Mouse (Mus musculus): ENCODE data around the gene Rassf5. TPM values are rescaled to one million over a fixed set of nuclear protein-coding genes. Genes with fewer than 3 reads are reported as not detected.

The Rassf5 gene
- polyA plus RNA-seq, 1 experiment = 15.7 TPM

- Histone ChIP-seq H3K4me1 (ENCODE audit: control insufficient read depth, insufficient read depth, low read length) (no peaks in the 10 kb centered on the region), H3K27ac (ENCODE audit: insufficient read depth, low read length) (no peak overlapping the region), H3K4me3 (ENCODE audit: insufficient read depth, low read length) (no peak overlapping the region)
- TF ChIP-seq POLR2A (IDR thresholded peaks at IDR 0.05; ENCODE audit: low read depth, low read length) (no peak), CTCF (IDR thresholded peaks at IDR 0.05; ENCODE audit: borderline replicate concordance, insufficient read depth, low read length) (no peak)
Observed at GRCm38 (mm10) chr1:131199118-131199821, 45.8 kb downstream of the Rassf5 start.

DNA sequence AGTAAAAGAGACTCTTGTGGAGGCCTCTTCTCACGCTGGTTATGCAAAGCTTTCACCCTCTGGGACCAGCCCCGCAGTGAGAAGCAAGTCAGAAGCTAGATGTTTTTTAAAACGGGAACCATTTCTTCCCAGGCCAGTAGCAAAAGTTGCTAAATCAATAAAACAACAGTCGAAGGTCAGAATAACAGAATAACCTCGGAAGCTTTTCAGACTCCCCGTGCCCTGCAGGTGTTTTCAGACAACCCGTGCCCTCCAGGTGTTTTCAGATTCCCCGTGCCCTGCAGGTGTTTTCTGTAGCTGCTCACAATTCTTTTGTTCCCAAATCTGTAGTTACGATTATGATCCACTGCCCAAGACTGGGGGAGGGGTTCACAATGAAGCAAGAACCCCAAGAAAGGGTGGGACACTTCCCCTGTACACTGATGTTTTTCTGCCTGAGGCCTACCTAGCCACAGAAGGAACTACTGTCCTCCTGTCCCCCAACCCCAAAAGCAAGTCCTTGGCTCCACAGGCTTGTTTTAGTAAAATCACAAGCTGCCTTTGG lies 46.6 kb downstream of the Rassf5 start:
- Histone ChIP-seq H3K4me1 (ENCODE audit: control insufficient read depth, insufficient read depth, low read length) (no peaks in the 10 kb centered on the region), H3K27ac (ENCODE audit: insufficient read depth, low read length) (no peak overlapping the region), H3K4me3 (ENCODE audit: insufficient read depth, low read length) (no peak overlapping the region)
- no peak for TF ChIP-seq CTCF (IDR thresholded peaks at IDR 0.05; ENCODE audit: borderline replicate concordance, insufficient read depth, low read length)
- TF ChIP-seq POLR2A (IDR thresholded peaks at IDR 0.05; ENCODE audit: low read depth, low read length) = no peak

DNA sequence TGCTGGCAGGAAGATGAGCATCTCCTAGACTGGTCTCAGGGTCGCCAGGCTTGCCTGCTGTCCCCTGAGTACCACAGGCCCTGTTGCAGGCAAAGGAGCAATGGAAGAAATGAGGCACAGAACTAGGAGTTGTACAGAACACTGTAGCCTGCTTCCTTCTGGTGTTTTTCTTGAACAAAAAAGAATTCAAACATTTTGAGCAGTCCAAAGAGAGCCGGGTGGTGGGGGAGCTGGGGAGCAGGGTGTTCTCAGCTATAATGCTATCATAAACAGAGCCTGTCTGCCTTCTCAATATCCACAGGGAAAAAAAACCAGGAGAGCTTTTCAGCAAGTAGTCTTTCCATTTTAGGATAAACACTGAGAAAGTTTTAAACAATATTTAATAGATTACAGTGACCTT lies 49.0 kb downstream of the Rassf5 start:
- Histone ChIP-seq H3K4me1 (ENCODE audit: control insufficient read depth, insufficient read depth, low read length) (no peaks in the 10 kb centered on the region), H3K4me3 (ENCODE audit: insufficient read depth, low read length) (no peak overlapping the region), H3K27ac (ENCODE audit: insufficient read depth, low read length) (no peak overlapping the region)
- TF ChIP-seq CTCF (IDR thresholded peaks at IDR 0.05; ENCODE audit: borderline replicate concordance, insufficient read depth, low read length) (no peak), POLR2A (IDR thresholded peaks at IDR 0.05; ENCODE audit: low read depth, low read length) (no peak)

DNA sequence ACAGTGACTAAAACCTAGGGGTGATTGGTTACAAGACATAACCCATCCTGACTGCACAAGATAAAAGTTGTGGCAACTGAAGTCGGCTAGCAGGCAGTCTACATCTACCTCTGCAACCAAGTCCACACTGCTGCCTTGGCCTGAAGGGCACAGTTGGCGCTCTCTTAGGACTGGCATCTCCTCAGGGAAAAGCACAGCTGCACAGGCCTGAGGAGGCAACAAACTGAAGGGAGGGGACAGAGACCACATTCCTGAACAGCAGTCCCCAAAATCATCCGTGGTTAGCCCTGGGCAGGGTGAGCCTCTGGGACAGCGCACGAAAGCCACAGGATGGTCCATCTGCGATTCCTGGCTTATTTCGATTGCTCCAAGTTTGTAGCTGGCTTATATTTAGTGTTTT lies 49.4 kb downstream of the Rassf5 start:
- TF ChIP-seq POLR2A (IDR thresholded peaks at IDR 0.05; ENCODE audit: low read depth, low read length) (no peak), CTCF (IDR thresholded peaks at IDR 0.05; ENCODE audit: borderline replicate concordance, insufficient read depth, low read length) (no peak)
- no peaks in the 10 kb centered on the region for H3K4me1 ChIP-seq (ENCODE audit: control insufficient read depth, insufficient read depth, low read length)
- no peak overlapping the region for H3K4me3 ChIP-seq (ENCODE audit: insufficient read depth, low read length)
- no peak overlapping the region for H3K27ac ChIP-seq (ENCODE audit: insufficient read depth, low read length)

GRCm38 (mm10) chr1:131193746-131194145 lies 51.3 kb downstream of the Rassf5 start:
- Histone ChIP-seq H3K4me1 (ENCODE audit: control insufficient read depth, insufficient read depth, low read length) (no peaks in the 10 kb centered on the region), H3K4me3 (ENCODE audit: insufficient read depth, low read length) (no peak overlapping the region), H3K27ac (ENCODE audit: insufficient read depth, low read length) (no peak overlapping the region)
- TF ChIP-seq CTCF (IDR thresholded peaks at IDR 0.05; ENCODE audit: borderline replicate concordance, insufficient read depth, low read length) (no peak), POLR2A (IDR thresholded peaks at IDR 0.05; ENCODE audit: low read depth, low read length) (no peak)

- TF ChIP-seq POLR2A (IDR thresholded peaks at IDR 0.05; ENCODE audit: low read depth, low read length) = no peak
- no peak for TF ChIP-seq CTCF (IDR thresholded peaks at IDR 0.05; ENCODE audit: borderline replicate concordance, insufficient read depth, low read length)
- Histone ChIP-seq H3K4me1 (ENCODE audit: control insufficient read depth, insufficient read depth, low read length) (peaks cover 7% of the 10 kb centered on the region; the same call in 1 of the 2 replicates), H3K27ac (ENCODE audit: insufficient read depth, low read length) (no peak overlapping the region), H3K4me3 (ENCODE audit: insufficient read depth, low read length) (no peak overlapping the region)
Observed at GRCm38 (mm10) chr1:131188655-131189054, 56.4 kb downstream of the Rassf5 start.

DNA sequence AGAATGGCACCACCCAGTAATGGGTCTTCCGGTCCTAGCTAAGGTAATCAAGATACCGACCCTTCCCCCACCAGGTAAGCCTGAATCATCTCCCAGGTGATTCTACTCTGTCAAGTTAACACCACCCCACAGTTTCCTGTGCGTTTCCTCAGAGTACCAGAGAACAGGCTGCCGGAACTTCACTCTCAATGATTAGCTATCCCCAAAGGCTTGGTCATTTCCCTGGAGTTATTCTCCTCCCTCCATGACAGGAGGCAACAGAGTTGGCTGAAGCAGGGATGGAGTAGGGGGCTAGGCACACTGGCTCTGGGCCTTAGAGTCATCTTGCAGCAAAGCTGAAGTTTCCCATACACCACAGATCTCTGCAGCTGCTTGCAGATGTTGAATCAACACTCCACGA lies 57.2 kb downstream of the Rassf5 start:
- H3K27ac ChIP-seq (ENCODE audit: insufficient read depth, low read length) = no peak overlapping the region
- peaks cover 7% of the 10 kb centered on the region; the same call in 1 of the 2 replicates for H3K4me1 ChIP-seq (ENCODE audit: control insufficient read depth, insufficient read depth, low read length)
- no peak overlapping the region for H3K4me3 ChIP-seq (ENCODE audit: insufficient read depth, low read length)
- TF ChIP-seq CTCF (IDR thresholded peaks at IDR 0.05; ENCODE audit: borderline replicate concordance, insufficient read depth, low read length) (no peak), POLR2A (IDR thresholded peaks at IDR 0.05; ENCODE audit: low read depth, low read length) (no peak)

DNA sequence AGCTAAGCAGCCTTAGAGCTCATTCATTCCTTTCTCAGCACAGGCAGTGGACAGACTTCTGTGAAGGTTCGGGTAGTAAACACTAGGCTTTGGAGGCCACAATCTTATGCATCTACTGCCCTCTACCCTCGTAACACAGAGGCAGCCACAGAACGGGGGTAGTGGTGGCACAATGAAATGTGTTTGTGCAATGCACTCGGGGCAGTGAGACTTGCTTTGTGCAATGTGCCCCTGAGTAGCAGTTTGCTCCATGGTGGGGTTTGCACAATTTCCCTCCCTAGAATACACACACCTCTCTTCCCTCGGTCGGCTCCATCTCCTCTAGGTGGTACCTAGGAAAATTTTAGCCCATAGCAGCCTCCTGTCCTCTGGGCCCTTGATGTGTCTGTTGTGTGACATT lies 58.1 kb downstream of the Rassf5 start:
- no peak overlapping the region for H3K27ac ChIP-seq (ENCODE audit: insufficient read depth, low read length)
- TF ChIP-seq CTCF (IDR thresholded peaks at IDR 0.05; ENCODE audit: borderline replicate concordance, insufficient read depth, low read length) = no peak
- no peak for TF ChIP-seq POLR2A (IDR thresholded peaks at IDR 0.05; ENCODE audit: low read depth, low read length)
- H3K4me3 ChIP-seq (ENCODE audit: insufficient read depth, low read length) = no peak overlapping the region
- peaks cover 7% of the 10 kb centered on the region; the same call in 1 of the 2 replicates for H3K4me1 ChIP-seq (ENCODE audit: control insufficient read depth, insufficient read depth, low read length)

DNA sequence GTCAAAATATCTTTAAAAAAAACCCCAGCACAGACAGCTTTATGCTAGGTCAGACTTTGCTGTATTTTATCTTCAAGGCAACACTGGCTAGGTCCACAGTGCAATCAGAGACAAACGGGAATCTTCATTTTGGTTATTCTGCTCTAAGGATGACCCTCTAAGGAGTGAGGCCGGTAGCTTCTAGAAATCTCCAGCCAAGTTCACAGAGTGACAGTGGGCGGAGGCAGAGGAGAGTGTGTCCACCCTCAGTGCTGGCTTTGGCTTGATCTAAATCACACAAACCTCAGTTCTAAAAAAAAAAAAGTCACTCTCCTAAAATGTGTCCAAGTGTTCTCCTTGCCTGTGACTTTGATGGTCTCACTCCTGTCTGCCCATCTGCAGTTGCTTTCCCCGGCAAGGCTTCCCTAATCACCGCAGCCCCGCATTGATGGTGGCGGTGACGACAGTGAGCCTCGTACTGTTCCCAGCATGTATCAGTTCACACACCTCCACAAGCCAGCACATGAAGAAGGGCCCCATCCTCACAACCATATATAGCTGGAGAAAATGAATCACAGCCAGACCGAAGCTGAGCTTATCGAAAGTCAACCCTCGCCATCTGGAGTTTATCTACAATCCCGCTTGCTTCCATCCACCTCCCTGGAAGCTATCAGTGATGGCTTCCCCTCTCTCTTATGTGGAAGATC lies 59.1 kb downstream of the Rassf5 start:
- H3K4me3 ChIP-seq (ENCODE audit: insufficient read depth, low read length) = no peak overlapping the region
- H3K4me1 ChIP-seq (ENCODE audit: control insufficient read depth, insufficient read depth, low read length) = peaks cover 7% of the 10 kb centered on the region; the same call in 1 of the 2 replicates
- TF ChIP-seq POLR2A (IDR thresholded peaks at IDR 0.05; ENCODE audit: low read depth, low read length) (no peak), CTCF (IDR thresholded peaks at IDR 0.05; ENCODE audit: borderline replicate concordance, insufficient read depth, low read length) (no peak)
- H3K27ac ChIP-seq (ENCODE audit: insufficient read depth, low read length) = no peak overlapping the region
